Mouse (Mus musculus) megakaryocyte, embryonic 14.5 days (primary cell): ENCODE results near the gene Nlrp5. TPM values are rescaled to one million over a fixed set of nuclear protein-coding genes. Genes with fewer than 3 reads are reported as not detected.
"Not testable (repeated sequence)": the region's sequence is repeated elsewhere in the genome, so short reads cannot be mapped to it uniquely, and the experiment has no call there.

Experiments used
- H3K27me3 ChIP-seq: replicated peaks from 2 replicates; pipeline ENCODE3; 2012; ENCODE audit warnings: inconsistent platforms
- H3K36me3 ChIP-seq: replicated peaks from 2 replicates; pipeline ENCODE3; 2012; ENCODE audit warnings: low read length, inconsistent platforms, mixed read lengths
- H3K4me1 ChIP-seq: 2 replicates; pipeline ENCODE4 v1.6.1; 2012; ENCODE audit warnings: inconsistent platforms
- H3K4me3 ChIP-seq: replicated peaks from 2 replicates; pipeline ENCODE3; 2012; ENCODE audit warnings: moderate library complexity, mild to moderate bottlenecking, inconsistent platforms
- H3K9me3 ChIP-seq: 2 replicates; pipeline ENCODE4 v1.6.1; 2012; ENCODE audit warnings: inconsistent platforms
- FLI1 ChIP-seq: IDR thresholded peaks from 2 replicates; pipeline ENCODE4 v1.6.1; 2012; ENCODE audit warnings: low read length, inconsistent platforms, mixed read lengths
- GATA1 ChIP-seq: IDR thresholded peaks from 3 replicates; pipeline ENCODE4 v1.6.1; 2012; ENCODE audit warnings: mixed read lengths, low read length, inconsistent platforms, borderline replicate concordance
- polyA plus RNA-seq: library from polyadenylated mRNA; stranded (reverse); fragments of >175 nt; gene quantifications from 2 replicates; pipeline ENCODE4 v1.2.3, GENCODE M21; 2012; ENCODE audit warnings: low replicate concordance; ENCODE audit not compliant: insufficient read depth

The Nlrp5 gene
- not detected in 2 replicates for polyA plus RNA-seq

DNA sequence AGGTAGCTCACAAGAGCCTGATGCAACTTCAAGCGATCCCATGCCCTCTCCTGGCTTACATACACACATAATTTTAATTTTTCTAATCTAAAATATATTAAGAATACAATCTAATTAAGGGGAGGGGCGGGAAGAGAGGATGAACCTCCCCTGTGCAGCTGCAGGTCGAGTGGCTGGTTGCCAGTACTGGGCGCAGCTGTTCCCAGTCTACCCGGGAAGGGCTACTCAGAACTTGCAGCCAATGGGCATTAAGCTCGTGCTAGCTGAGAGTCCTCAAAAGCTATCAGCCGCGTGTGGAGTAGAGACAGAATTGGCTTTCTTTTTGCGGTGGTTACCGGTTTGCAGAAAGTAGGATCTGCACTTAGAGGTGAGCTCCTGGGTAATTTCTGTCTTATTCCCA is at the start of gene Nlrp5:
Nlrp5 (plus strand) TSS at position 301 of the 400 bp plus-strand sequence.
- peaks cover 17% of the 10 kb centered on the region for H3K9me3 ChIP-seq
- TF ChIP-seq GATA1 (no peak), FLI1 (no peak)
- H3K36me3 ChIP-seq: no peaks in the 10 kb centered on the region
- no peak within 1 kb of the TSS for H3K4me3 ChIP-seq
- H3K4me1 ChIP-seq: no peaks in the 10 kb centered on the region
- H3K27me3 ChIP-seq: no peaks in the 10 kb centered on the region

- H3K36me3 ChIP-seq, H3K4me1 ChIP-seq, H3K4me3 ChIP-seq, H3K27me3 ChIP-seq: not testable (repeated sequence)
- peaks cover 24% of the 10 kb centered on the region for H3K9me3 ChIP-seq
Observed at GRCm38 (mm10) chr7:23358311-23358710, 27.4 kb upstream of the Nlrp5 start.

DNA sequence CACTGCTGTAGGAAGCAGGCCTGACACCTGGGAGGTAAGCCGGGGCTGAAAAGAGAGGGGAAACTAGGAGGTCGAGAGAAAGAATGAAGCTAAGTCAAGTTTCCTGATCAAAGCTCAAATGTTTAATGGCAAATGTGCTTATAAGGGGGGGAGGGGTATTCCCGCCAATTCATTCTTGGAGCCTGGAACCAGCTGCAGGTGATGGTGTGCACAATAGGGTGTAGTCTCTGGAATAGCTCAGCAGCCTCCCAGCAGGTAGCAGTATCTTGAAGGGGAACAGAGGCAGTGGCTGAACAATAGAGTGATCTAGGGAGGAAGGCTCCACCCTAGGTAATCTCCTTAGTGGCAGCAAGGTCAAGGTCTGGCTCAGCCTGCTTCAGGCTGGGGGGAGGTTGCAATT is 84.5 kb downstream of the Nlrp5 start:
- H3K36me3 ChIP-seq, H3K4me1 ChIP-seq, H3K27me3 ChIP-seq, H3K4me3 ChIP-seq: not testable (repeated sequence)
- H3K9me3 ChIP-seq: peaks cover 22% of the 10 kb centered on the region; the same call in 1 of the 2 replicates

- H3K4me3 ChIP-seq, H3K36me3 ChIP-seq, H3K4me1 ChIP-seq, H3K27me3 ChIP-seq: not testable (repeated sequence)
- H3K9me3 ChIP-seq: peaks cover 22% of the 10 kb centered on the region; the same call in 1 of the 2 replicates
Observed at GRCm38 (mm10) chr7:23470832-23471231, 85.1 kb downstream of the Nlrp5 start.

GRCm38 (mm10) chr7:23472886-23473285 is 87.2 kb downstream of the Nlrp5 start:
- H3K4me3 ChIP-seq, H3K36me3 ChIP-seq, H3K4me1 ChIP-seq, H3K27me3 ChIP-seq: not testable (repeated sequence)
- H3K9me3 ChIP-seq: peaks cover 14% of the 10 kb centered on the region; the same call in 1 of the 2 replicates

Other genes starting within 250 kb of the Nlrp5 start
- gene Gm10662, start 241.4 kb upstream of the Nlrp5 start, polyA plus RNA-seq: not detected in 2 replicates
- not detected in 2 replicates for gene Vmn1r165, start 168.6 kb upstream of the Nlrp5 start, polyA plus RNA-seq
- not detected in 2 replicates for gene Vmn1r166, start 134.2 kb upstream of the Nlrp5 start, polyA plus RNA-seq
- gene Gm6902, start 107.0 kb upstream of the Nlrp5 start, polyA plus RNA-seq: not detected in 2 replicates
- gene Nlrp4e, start 84.7 kb upstream of the Nlrp5 start, polyA plus RNA-seq: not detected in 2 replicates
- gene Vmn1r167, start 121.3 kb downstream of the Nlrp5 start, polyA plus RNA-seq: 0.62 TPM in 1 of 2 replicates, not detected in the other
- gene Vmn1r168, start 153.8 kb downstream of the Nlrp5 start, polyA plus RNA-seq: not detected in 2 replicates
- gene Vmn1r169, start 189.6 kb downstream of the Nlrp5 start, polyA plus RNA-seq: not detected in 2 replicates
- not detected in 2 replicates for gene Vmn1r170, start 220.3 kb downstream of the Nlrp5 start, polyA plus RNA-seq
- gene Vmn1r171, start 244.8 kb downstream of the Nlrp5 start, polyA plus RNA-seq: not detected in 2 replicates